Mouse (Mus musculus) monocyte, adult 5-6 weeks (primary cell): ENCODE measurements around the gene Dact3. TPM values are rescaled to one million over a fixed set of nuclear protein-coding genes. Genes with fewer than 3 reads are reported as not detected.

Experiments used
- ATAC-seq: fragments of 153-309, 156-312 bp; replicated peaks from 2 replicates; pipeline ENCODE4 v1.8.0; 2017; ENCODE audit warnings: mild to moderate bottlenecking; ENCODE audit not compliant: low TSS enrichment, insufficient number of reproducible peaks, severe bottlenecking, poor library complexity, low FRiP score
- total RNA-seq: library from RNA; stranded (forward); fragments of 200-1000, 200-491, 200-594 nt; gene quantifications from 3 replicates; pipeline ENCODE4 v1.2.3, GENCODE M21; 2017

Dact3 gene
- total RNA-seq, 1 experiment from 2014 or later, result not detected

DNA sequence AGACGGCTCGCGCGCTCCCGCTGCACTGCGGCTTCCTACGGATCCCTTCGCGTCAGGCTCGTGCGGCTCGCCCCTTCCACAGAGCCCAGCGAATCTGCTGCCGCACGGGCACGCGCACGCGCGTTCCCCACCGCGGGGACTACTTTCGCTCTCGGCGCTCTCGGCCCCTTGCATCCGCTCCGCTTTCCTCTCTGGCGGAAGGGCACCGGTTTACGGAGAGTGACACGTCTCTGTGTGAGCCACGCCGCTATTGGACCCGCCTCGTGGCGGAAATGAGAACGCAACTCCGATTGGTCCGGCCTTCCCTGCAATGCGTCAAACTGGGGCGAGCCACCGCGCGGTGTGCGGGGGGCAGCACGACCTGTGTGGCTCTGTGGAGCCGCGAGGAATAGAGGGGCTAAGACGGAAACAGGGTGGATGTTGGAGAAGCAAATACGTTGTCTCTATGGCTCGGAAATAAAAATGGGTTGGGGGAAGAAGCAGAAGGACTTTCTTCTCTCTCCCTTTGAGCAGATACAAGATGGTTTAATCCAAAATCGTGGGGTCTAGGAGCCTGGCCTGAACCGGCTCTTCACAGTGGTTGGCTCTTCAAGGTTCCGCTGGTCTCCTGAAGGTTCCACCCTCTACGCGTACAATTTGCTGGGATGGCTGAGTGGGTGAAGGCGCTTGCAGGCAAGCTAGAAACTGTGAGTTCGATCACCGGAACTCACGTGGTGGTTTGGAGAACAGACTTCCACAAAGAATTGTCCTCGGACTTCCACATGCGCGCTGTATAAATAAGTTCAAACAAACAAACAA lies 49.1 kb downstream of the Dact3 start, which contains the start of gene Calm3:
Gene Calm3, minus strand, starts transcription at position 78 of the 798 bp plus-strand sequence.
- ATAC-seq, result peak; percentile 84

DNA sequence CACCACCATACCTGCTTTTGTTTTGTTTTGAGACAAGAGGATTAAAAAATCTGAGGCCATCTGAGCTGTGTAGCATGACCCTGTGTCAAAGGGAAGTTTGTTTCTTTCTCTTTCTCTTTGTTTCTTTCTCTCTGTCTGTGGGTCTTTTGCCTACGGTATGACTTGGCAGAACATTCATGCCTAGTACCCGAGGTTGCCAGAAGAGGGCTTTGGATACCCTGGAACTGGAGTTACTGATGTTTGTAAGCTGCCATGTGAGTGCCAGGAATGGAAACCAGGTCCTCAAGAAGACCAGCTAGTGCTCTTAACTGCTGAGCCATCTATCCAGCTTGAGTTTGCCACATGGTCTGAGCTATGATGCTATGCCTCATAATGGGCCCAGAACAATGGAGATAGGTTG lies 53.2 kb downstream of the Dact3 start:
- no peak for ATAC-seq

DNA sequence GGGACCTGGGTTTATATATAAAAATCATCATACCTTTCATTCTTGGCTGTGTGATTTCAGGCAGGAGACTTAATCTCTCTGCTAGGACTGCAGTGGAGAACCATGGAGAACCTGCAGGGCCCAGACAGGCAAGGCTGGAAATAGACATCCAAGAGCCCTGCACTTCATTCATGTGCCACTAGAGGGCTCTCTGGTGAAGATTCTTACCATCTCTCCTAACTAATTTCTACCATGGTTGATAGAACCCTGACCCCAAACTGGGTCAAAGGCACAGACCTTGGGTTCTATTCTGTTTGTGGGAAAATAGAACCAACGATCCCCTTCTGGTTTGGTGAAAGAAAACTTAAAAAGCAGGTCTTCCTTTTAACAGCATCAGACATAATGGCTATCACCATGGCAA lies 55.7 kb downstream of the Dact3 start:
- ATAC-seq, result peak; percentile 75

DNA sequence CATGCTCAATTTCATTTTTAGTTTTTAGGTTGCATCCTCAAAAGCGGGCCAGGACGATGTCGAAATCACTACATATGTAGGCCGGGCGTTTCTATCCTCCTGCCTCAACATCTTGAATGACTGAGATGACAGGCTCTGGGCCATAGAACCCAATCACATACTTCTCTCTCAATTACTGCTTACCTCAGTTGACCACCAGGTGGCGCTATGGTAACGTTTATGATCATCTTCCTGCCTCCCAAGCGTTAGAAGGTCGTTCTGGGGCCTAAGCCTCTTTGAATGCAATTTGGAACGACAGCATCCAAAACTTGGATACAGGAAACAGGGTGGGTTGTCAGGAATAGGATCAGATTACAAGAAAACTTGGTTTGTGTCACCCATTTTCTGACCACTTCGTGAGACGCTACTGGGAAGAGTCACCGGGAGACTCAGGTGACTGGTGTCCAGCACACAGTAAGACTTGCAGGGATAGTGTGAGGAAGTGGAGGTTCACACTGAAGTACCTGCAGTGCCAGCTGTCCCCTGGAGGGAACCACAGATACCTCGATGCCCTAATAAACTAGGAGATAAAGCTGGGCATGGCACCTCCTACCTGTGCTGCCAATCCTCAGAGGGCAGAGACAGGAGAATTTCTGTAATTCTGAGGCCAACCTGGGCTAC lies 57.0 kb downstream of the Dact3 start:
- peak; percentile 74 for ATAC-seq

DNA sequence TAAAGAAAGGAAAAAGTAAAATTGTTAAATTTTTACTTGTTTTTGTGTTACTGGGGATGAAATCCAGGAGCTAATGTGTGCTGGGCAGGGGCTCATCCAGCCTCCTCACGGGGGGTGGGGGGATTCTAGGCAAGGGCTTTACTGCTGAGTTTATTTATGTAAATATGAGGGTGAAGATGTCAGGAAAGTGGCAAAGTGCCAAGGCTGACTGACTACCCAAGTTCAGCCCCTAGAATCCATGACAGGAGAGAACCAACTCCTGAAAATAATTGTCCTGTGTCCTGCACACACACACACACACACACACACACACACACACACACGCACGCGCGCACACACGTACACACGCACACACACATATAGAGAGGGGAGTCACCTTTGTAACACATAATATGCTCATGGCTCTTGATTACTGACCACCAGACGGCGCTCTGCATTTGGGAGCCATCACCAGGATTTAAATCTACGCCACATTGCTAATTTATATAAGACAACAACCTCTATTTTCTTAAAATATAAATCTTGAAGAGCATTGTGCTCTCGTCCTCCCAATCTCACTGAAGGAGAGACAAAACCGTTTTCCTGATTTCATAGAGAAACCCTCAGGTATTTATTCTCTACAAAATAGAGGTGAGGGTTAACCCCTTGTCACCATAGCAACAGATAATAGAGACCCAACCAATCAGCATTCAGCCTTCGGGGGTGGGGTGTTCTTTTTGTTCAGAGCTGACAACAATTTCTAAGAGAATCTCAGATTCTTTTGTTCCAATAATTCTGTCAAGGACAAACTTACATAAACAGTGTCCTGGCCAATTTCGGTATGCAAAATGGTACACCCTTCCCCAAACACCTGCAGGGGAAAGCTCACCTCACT lies 57.8 kb downstream of the Dact3 start:
- ATAC-seq, result no peak

Other genes starting within 250 kb of the Dact3 start
- not detected in 3 replicates for gene Ceacam15, start 199.6 kb upstream of the Dact3 start, total RNA-seq
- gene Ceacam9, start 153.4 kb upstream of the Dact3 start, total RNA-seq, result not detected in 3 replicates
- 59.7 to 77.7 TPM (median 69.6 TPM) in 3 replicates for gene Ap2s1, start 136.9 kb upstream of the Dact3 start, total RNA-seq
- gene Slc1a5, start 94.0 kb upstream of the Dact3 start, total RNA-seq, result 40.9 to 71.2 TPM (median 56.6 TPM) in 3 replicates
- 70.9 to 99.8 TPM (median 71.5 TPM) in 3 replicates for gene Strn4, start 59.4 kb upstream of the Dact3 start, total RNA-seq
- gene Fkrp, start 58.6 kb upstream of the Dact3 start, total RNA-seq, result 9.6 to 15.3 TPM (median 10.6 TPM) in 3 replicates
- gene Prkd2, start 32.4 kb upstream of the Dact3 start, total RNA-seq, result 13.1 to 26.6 TPM (median 15.6 TPM) in 3 replicates
- not detected in 3 replicates for gene Gng8, start 16.5 kb downstream of the Dact3 start, total RNA-seq
- gene Ptgir, start 31.2 kb downstream of the Dact3 start, total RNA-seq, result 9.8 to 15.4 TPM (median 14.0 TPM) in 3 replicates
- 169 to 298 TPM (median 195 TPM) in 3 replicates for gene Calm3, start 48.8 kb downstream of the Dact3 start, total RNA-seq
- gene Pnmal2, start 69.4 kb downstream of the Dact3 start, total RNA-seq, result 0.10 TPM in 1 of 3 replicates, not detected in the others
- gene Pnmal1, start 84.4 kb downstream of the Dact3 start, total RNA-seq, result not detected in 3 replicates
- gene Gm42372, start 107.8 kb downstream of the Dact3 start, total RNA-seq, result 0.49 to 0.75 TPM (median 0.67 TPM) in 3 replicates
- gene Ccdc8, start 117.4 kb downstream of the Dact3 start, total RNA-seq, result 0.10 to 0.38 TPM in 2 of 3 replicates, not detected in the other
- gene Ppp5c, start 152.6 kb downstream of the Dact3 start, total RNA-seq, result 25.8 to 48.8 TPM (median 35.1 TPM) in 3 replicates
- gene Hif3a, start 187.1 kb downstream of the Dact3 start, total RNA-seq, result not detected in 3 replicates
- 0.19 to 0.64 TPM (median 0.29 TPM) in 3 replicates for gene Psg16, start 198.7 kb downstream of the Dact3 start, total RNA-seq